Mouse (Mus musculus) erythroblast, embryonic 14.5 days (primary cell): ENCODE measurements around the gene Acp7.

Source experiments
- GATA1 ChIP-seq: IDR thresholded peaks from 2 replicates; pipeline ENCODE4 v1.6.1; 2012; ENCODE audit warnings: low read length, inconsistent platforms, mixed read lengths
- TAL1 ChIP-seq: IDR thresholded peaks from 3 replicates; pipeline ENCODE4 v1.6.1; 2012; ENCODE audit warnings: low read length, inconsistent platforms, mixed read lengths

GRCm38 (mm10) chr7:28619098-28619715, 11.9 kb downstream of the Acp7 start:
- no peak for TF ChIP-seq TAL1
- TF ChIP-seq GATA1: no peak
